In the genomic region with DNA sequence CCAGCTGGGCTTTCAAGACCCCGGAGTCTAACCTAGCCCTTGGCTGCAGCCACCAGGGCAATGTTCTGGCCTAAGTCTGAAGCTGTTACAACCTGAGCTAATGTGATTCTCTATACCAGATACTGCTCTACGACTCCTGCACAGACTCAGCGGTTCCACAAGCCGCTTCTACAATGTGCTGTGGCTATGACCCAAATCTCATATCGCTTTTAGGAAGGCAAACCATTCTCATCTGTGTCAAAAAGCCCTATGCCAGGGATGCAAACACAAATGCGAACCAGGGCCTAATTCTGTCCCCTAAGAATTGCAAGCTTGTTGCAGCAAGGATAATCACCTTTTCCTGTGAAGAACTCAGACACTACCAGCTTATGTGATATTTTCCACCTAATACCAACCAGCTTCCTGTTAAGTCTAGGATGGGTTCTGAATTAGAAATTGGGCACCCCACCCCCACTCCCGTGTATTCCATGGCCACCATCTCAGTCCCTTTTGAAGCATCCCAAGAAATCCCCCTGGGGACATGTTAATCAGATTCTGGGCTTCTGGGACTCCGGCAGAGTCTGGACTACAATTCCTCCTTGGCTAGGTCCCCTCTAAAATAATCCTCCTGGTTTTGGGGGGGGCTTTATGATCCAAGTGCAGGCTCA, we compare ENCODE assay signal across 10 mouse cellular contexts.
A peak's percentile ranks its signal among the peaks of the same experiment; 100 is the strongest.
DNase-seq lines count a peak whose midpoint lies in the region; ATAC-seq and TF ChIP-seq lines count a peak whose summit lies in the region.
"Had no signal": no experiment of that assay in that cellular context is flagged by ENCODE, and none has a peak within 500 bp of the region (broad histone marks: within the 10 kb centered on the region; RNA-seq: fewer than 3 reads in every experiment).

No protein-coding gene starts in this region.

- H3K36me3 ChIP-seq in hindbrain, postnatal 0 days (ENCODE audit: insufficient read depth, low read length), result no peaks in the 10 kb centered on the region
- H3K36me3 ChIP-seq in neural tube, embryonic 15.5 days, result no peaks in the 10 kb centered on the region

- TF ChIP-seq CTCF in cerebellum, adult 2 months (IDR thresholded peaks at IDR 0.05; ENCODE audit: borderline replicate concordance, insufficient read depth, low read depth, low read length), result no peak
- TF ChIP-seq CTCF in hindbrain, postnatal 0 days (IDR thresholded peaks at IDR 0.05; ENCODE audit: low read depth), result no peak

- peak overlapping the region; percentile 51 for H3K9ac ChIP-seq in hindbrain, postnatal 0 days (replicated peaks; ENCODE audit: low read length)
- H3K9ac ChIP-seq in neural tube, embryonic 15.5 days (replicated peaks), result peak overlapping the region; percentile 30; the same call in 1 of the 2 replicates

- H3K9me3 ChIP-seq in hindbrain, postnatal 0 days (ENCODE audit: low read length), result no peaks in the 10 kb centered on the region
- H3K9me3 ChIP-seq in neural tube, embryonic 15.5 days (replicated peaks), result no peaks in the 10 kb centered on the region

- no peak for ATAC-seq in hindbrain, postnatal 0 days
- no peak for ATAC-seq in neural tube, embryonic 15.5 days (ENCODE audit: low FRiP score)

- H3K4me2 ChIP-seq in hindbrain, postnatal 0 days (ENCODE audit: low read depth, low read length), result peak overlapping the region; percentile 42
- H3K4me2 ChIP-seq in neural tube, embryonic 15.5 days, result peak overlapping the region; percentile 33

- no peaks in the 10 kb centered on the region for H3K27me3 ChIP-seq in cerebellum, adult 2 months (ENCODE audit: control insufficient read depth, insufficient read depth, low read length)
- no peaks in the 10 kb centered on the region for H3K27me3 ChIP-seq in hindbrain, postnatal 0 days (ENCODE audit: insufficient read depth, low read length)
- no peaks in the 10 kb centered on the region for H3K27me3 ChIP-seq in neural tube, embryonic 15.5 days (replicated peaks)

- H3K27ac ChIP-seq in cerebellum, adult 2 months (ENCODE audit: insufficient read depth, low read length), result 0 out of 2 replicates have a peak overlapping the region, but pooled peaks have one; percentile 30
- peak overlapping the region; percentile 65 for H3K27ac ChIP-seq in hindbrain, postnatal 0 days
- H3K27ac ChIP-seq in neural tube, embryonic 15.5 days (replicated peaks), result peak overlapping the region; percentile 42; the same call in 1 of the 2 replicates

- no peaks in the 10 kb centered on the region for H3K4me1 ChIP-seq in cerebellum, adult 2 months (ENCODE audit: control insufficient read depth, insufficient read depth, low read length)
- H3K4me1 ChIP-seq in hindbrain, postnatal 0 days (ENCODE audit: insufficient read depth, low read length), result no peaks in the 10 kb centered on the region
- H3K4me1 ChIP-seq in neural tube, embryonic 15.5 days, result peaks cover 32% of the 10 kb centered on the region

- H3K4me3 ChIP-seq in cerebellum, adult 2 months (replicated peaks; ENCODE audit: insufficient read depth, low read depth, low read length), result no peak overlapping the region
- H3K4me3 ChIP-seq in hindbrain, postnatal 0 days (ENCODE audit: low read length), result peak overlapping the region; percentile 31
- H3K4me3 ChIP-seq in neural tube, embryonic 15.5 days (replicated peaks), result peak overlapping the region; percentile 24

- 69% methylated on average over 8 of the region's 8 CpGs for WGBS in cerebellum, adult 2 months
- 54% methylated on average over 8 of the region's 8 CpGs for WGBS in hindbrain, postnatal 0 days
- 66% methylated on average over 8 of the region's 8 CpGs for WGBS in neural tube, embryonic 15.5 days

- TF ChIP-seq POLR2A in cerebellum, adult 2 months (IDR thresholded peaks at IDR 0.05; ENCODE audit: borderline replicate concordance, insufficient read depth, low read length), result no peak

- intact Hi-C loops in left cerebral cortex, postnatal 36 days (cut with DNase I), result loop anchor here (5.0 kb wide), 1 partner anchor 183 kb away; a partner anchor contains a TSS
- intact Hi-C loops in left cerebral cortex, postnatal 10 days (cut with DNase I), result loop anchor here (2.0 kb wide), 1 partner anchor 181 kb away; no protein-coding TSS in a partner anchor

- no peak for DNase-seq in cerebellum, adult 2 months
- DNase-seq in cerebellum, adult 11-12 months, result no peak
- DNase-seq in left cerebral cortex, postnatal 36 days (ENCODE audit: low spot score in 2 of 2), result peak; percentile 22 to 39
- no peak for DNase-seq in left cerebral cortex, postnatal 10 days (ENCODE audit: extremely low spot score in 1 of 2, low spot score in 2 of 2)
- DNase-seq in hindbrain, postnatal 0 days (ENCODE audit: low spot score), result peak; percentile 39
- DNase-seq in kidney, postnatal 10 days, result no peak
- DNase-seq in kidney, adult 11 months, result no peak
- DNase-seq: cerebellum, adult 8-10 months; kidney, adult 2 months had no signal

Comparison
In these comparisons a context has a peak if more than half of its experiments do, and no peak if none do; other contexts are left out.
1. DNase-seq: peak in left cerebral cortex, postnatal 36 days (2 of 2) and hindbrain, postnatal 0 days (single experiment); none in cerebellum, adult 2 months (0 of 2), cerebellum, adult 11-12 months (single experiment), left cerebral cortex, postnatal 10 days (0 of 2), kidney, postnatal 10 days (single experiment) and kidney, adult 11 months (single experiment).
2. Peak in every context shown above with its lines, with median percentiles within 50 percentile points of each other: H3K27ac ChIP-seq.